Mouse (Mus musculus) brain, embryonic 14.5 days (tissue): ENCODE measurements around the gene Pold4. TPM values are rescaled to one million over a fixed set of nuclear protein-coding genes. Genes with fewer than 3 reads are reported as not detected.
A peak's percentile ranks its signal among the peaks of the same experiment; 100 is the strongest.

ENCODE experiments used
- DNase-seq: peaks from one replicate; pipeline ENCODE4 v3.0.0-alpha.2; 2011; ENCODE audit warnings: low read depth
- CTCF ChIP-seq: fragments of 200-500 bp; IDR thresholded peaks from 2 replicates; pipeline ENCODE4 v1.5.1; 2012; ENCODE audit warnings: inconsistent platforms, mild to moderate bottlenecking, moderate library complexity, borderline replicate concordance; ENCODE audit not compliant: insufficient read depth, insufficient read length; ENCODE audit errors: extremely low read depth
- POLR2A ChIP-seq: fragments of 200-500 bp; IDR thresholded peaks from 2 replicates; pipeline ENCODE4 v1.6.1; 2012; ENCODE audit warnings: mild to moderate bottlenecking, inconsistent platforms, borderline replicate concordance; ENCODE audit not compliant: poor library complexity, insufficient read depth, insufficient read length, severe bottlenecking; ENCODE audit errors: extremely low read depth
- polyA plus RNA-seq: library from polyadenylated mRNA; depleted of rRNA; stranded (reverse); fragments of >200 nt; gene quantifications from 2 replicates; pipeline ENCODE4 v1.2.3, GENCODE M21; 2012

Gene Pold4
- polyA plus RNA-seq, 1 experiment: 23.6 TPM

DNA sequence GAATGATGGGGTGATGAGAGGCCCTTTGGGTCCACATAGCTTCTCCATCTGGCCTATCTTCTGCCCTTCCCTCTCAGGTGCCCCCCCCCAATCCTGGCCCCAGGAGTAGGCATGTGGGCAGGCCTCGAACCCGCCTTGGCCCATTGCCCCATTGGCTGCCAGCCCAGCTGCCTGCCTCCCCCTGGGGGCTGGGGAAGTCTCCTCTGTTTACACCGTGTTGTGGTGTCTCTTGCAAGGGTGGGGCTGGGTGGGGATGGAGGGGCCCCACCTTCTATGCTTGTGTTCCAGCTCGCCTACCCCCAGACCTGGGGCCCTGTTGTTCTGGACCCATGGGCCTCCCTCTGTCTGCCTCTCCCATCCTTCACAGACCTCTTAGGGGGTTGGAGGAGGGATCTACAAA is 11.3 kb upstream of the Pold4 start:
- TF ChIP-seq CTCF (no peak), POLR2A (no peak)
- DNase-seq: no peak

- peak; percentile 65 for DNase-seq
- TF ChIP-seq CTCF (no peak), POLR2A (no peak)
Measured at GRCm38 (mm10) chr19:4220957-4221743, 10.5 kb upstream of the Pold4 start.

GRCm38 (mm10) chr19:4222165-4222564 is 9.5 kb upstream of the Pold4 start:
- no peak for TF ChIP-seq CTCF
- TF ChIP-seq POLR2A: no peak

GRCm38 (mm10) chr19:4226779-4227178 is 4.9 kb upstream of the Pold4 start:
- DNase-seq: no peak
- TF ChIP-seq POLR2A: no peak
- TF ChIP-seq CTCF: no peak

More at GRCm38 (mm10) chr19:4222165-4222564, 9.5 kb upstream of the Pold4 start:
- DNase-seq: no peak

GRCm38 (mm10) chr19:4227446-4227845 is 4.3 kb upstream of the Pold4 start:
- TF ChIP-seq POLR2A (no peak), CTCF (no peak)
- DNase-seq: no peak

- TF ChIP-seq POLR2A (no peak), CTCF (peak; percentile 91)
- DNase-seq: peak; percentile 87
Measured at GRCm38 (mm10) chr19:4227894-4228678, 3.6 kb upstream of the Pold4 start.

DNA sequence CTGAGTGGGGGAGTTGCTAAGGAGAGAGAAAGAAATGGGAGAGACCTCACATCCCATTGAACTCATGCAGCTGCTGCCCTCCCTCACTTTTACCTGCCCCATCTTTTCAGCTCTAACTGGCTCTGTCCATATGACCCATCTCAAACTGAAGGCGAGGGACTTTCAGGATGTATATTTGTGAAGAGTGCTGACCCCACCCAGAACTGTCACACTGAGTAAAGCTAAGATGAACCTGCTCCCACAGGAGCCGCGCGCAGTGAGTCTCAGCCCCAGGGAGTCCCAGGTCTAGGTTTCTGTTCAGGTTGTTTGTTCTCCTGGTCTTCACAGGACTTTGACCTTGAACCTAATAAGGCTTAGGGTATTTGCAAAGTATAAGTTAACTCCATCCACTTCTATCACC is 2.8 kb upstream of the Pold4 start:
- DNase-seq: no peak
- TF ChIP-seq CTCF: no peak
- TF ChIP-seq POLR2A: no peak

DNA sequence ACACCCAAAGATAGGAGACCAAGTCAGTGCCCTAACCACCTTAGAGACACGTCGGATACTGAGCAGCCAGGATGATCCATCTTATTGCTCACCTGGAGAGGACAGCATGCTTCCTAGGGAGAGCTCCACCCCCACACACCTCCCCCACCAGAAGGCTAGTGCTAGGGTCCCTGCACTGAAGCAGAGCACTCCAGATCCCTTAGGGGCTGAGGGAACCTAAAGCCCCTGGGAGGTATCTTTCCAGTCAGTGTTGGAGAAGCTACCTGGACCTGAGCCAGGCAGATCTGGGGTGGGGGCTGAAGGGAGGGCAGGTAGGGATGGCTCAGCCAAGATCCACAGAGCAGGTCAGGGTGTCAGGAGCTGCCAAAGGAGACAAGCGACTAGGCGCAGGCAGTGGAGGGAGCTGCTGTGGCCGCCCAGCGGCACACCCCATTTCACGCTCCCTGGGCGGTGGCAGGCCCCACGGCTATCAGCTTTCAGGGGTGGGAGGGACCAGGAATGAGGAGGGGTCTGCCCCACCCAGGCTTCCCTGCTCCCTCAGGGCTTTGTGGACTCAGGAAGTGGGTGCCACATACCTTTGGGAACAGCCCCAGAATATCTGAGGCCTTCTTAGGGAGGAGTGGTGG is 2.1 kb upstream of the Pold4 start:
- no peak for DNase-seq
- TF ChIP-seq POLR2A (no peak), CTCF (no peak)

DNA sequence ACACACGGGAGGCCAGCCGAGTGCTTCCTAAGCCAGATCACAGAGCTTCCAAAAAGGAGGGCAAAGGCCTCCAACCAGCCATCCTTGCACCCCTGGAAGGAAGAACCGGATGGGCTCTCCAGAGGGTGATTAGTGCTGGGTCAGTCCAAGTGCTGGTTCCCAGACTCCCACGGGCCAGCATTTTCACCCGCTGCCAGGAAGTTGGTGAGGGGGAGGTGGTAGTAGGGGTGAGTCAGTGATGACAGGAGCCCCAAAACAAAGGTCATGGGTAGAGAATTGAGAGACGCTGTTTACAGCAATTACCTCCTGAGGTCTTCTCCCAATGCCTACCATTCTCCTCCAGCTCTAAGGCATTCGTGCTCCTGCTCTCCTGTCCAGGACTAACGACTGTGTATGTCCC is 1.3 kb upstream of the Pold4 start:
- DNase-seq: no peak
- TF ChIP-seq CTCF (no peak), POLR2A (no peak)

DNA sequence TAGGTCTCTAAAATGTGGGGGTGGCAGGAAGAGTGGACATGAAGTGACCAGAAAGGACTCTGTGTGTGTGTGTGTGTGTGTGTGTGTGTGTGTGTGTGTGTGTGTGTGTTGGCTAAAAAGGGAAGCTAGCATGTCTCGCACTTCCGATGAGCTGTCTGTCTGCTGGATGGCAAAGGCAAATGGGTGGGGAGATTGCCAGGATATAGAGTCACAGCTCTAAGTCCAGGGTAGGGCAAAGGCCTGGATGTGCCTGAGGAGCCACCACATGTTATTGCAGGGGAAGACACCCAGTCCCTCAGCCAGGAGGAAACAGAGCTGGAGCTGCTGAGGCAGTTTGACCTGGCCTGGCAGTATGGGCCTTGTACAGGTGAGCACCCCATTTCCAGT is 480 bp downstream of the Pold4 start:
- DNase-seq: no peak
- no peak for TF ChIP-seq POLR2A
- TF ChIP-seq CTCF: no peak

DNA sequence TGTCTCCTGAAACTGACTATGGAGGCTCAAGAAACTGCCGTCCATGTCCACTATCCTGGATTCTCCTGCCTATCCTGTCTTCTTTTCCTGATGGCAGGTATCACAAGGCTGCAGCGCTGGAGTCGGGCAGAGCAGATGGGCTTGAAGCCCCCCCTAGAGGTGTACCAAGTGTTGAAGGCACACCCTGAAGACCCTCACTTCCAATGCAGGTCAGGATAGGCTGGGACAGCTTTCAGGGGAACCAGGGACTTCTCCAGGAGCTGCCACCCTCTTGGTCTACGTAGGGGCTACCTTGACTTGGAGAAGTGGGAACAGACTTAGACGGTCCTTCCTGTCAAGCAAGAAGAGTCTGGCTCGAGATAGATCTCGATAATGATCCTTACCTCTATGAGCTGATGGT is 952 bp downstream of the Pold4 start:
- TF ChIP-seq POLR2A (no peak), CTCF (no peak)

More for the DNA sequence above, 952 bp downstream of the Pold4 start:
- no peak for DNase-seq
